Mouse (Mus musculus) intestine, embryonic 16.5 days (tissue): ENCODE results near the gene Ntn1. TPM values are rescaled to one million over a fixed set of nuclear protein-coding genes. Genes with fewer than 3 reads are reported as not detected.
A peak's percentile ranks its signal among the peaks of the same experiment; 100 is the strongest.

Experiments used
- ATAC-seq: fragments of 200-750 bp; cut with Nextera tagmentation; 2 replicates; pipeline ENCODE4 v1.8.0; 2017; ENCODE audit warnings: moderate TSS enrichment, moderate library complexity
- H3K27ac ChIP-seq: fragments of 300-500 bp; sonication (generic); 2 replicates; pipeline ENCODE4 v1.5.1; 2014; ENCODE audit warnings: mild to moderate bottlenecking, low read length
- H3K27me3 ChIP-seq: fragments of 300-500 bp; sonication (generic); replicated peaks from 2 replicates; pipeline ENCODE4 v1.6.1; 2014; ENCODE audit warnings: low read length, control low read depth, mixed read lengths; ENCODE audit not compliant: control insufficient read depth, insufficient read depth
- H3K36me3 ChIP-seq: fragments of 300-500 bp; sonication (generic); 2 replicates; pipeline ENCODE4 v1.6.1; 2014; ENCODE audit warnings: low read length, control low read depth; ENCODE audit not compliant: control insufficient read depth, insufficient read depth
- H3K4me1 ChIP-seq: fragments of 300-500 bp; sonication (generic); 2 replicates; pipeline ENCODE4 v1.6.1; 2014; ENCODE audit warnings: low read length, control low read depth, mixed read lengths; ENCODE audit not compliant: control insufficient read depth, insufficient read depth
- H3K4me2 ChIP-seq: fragments of 300-500 bp; sonication (generic); 2 replicates; pipeline ENCODE4 v1.6.1; 2014; ENCODE audit warnings: low read depth, low read length, control low read depth
- H3K4me3 ChIP-seq: fragments of 300-500 bp; sonication (generic); 2 replicates; pipeline ENCODE4 v1.5.1; 2014; ENCODE audit warnings: mild to moderate bottlenecking, low read length
- H3K9ac ChIP-seq: fragments of 300-500 bp; sonication (generic); 2 replicates; pipeline ENCODE4 v1.6.1; 2014; ENCODE audit warnings: low read depth, low read length
- H3K9me3 ChIP-seq: fragments of 300-500 bp; sonication (generic); 2 replicates; pipeline ENCODE4 v1.6.1; 2016; ENCODE audit warnings: low read length, control low read depth; ENCODE audit not compliant: control insufficient read depth
- WGBS: fragments of 180-500 bp; shearing (Covaris S2); extraction: QIAGEN DNeasy Blood & Tissue Kit; methylation state at CpG from one replicate; pipeline ENCODE4 v1.1.7; 2014; 5-methylcytosine and 5-hydroxymethylcytosine counted together
- polyA plus RNA-seq: library from polyadenylated mRNA; unstranded; fragments of >200 nt; fragmentation: Nextera tagmentation; extraction: Ambion mirVana; gene quantifications from 2 replicates; pipeline ENCODE4 v1.2.1, GENCODE M21; 2015

The Ntn1 gene
- polyA plus RNA-seq, 1 experiment from 2014 or later = 5.6 TPM

GRCm38 (mm10) chr11:68213896-68214295, 186.7 kb downstream of the Ntn1 start:
- Histone ChIP-seq H3K27me3 (no peaks in the 10 kb centered on the region), H3K9me3 (no peaks in the 10 kb centered on the region), H3K4me1 (peaks cover 44% of the 10 kb centered on the region), H3K36me3 (no peaks in the 10 kb centered on the region), H3K9ac (no peak overlapping the region), H3K4me2 (no peak overlapping the region), H3K4me3 (no peak overlapping the region), H3K27ac (no peak overlapping the region)
- ATAC-seq = no peak
- WGBS = 62% methylated on average over 3 of the region's 3 CpGs

- H3K4me3 ChIP-seq = no peak overlapping the region
- H3K9ac ChIP-seq = peak overlapping the region; percentile 12; the same call in 1 of the 2 replicates
- H3K4me2 ChIP-seq = no peak overlapping the region
- H3K4me1 ChIP-seq = peaks cover 50% of the 10 kb centered on the region
- peak; percentile 29; the same call in 1 of the 2 replicates for ATAC-seq
- no peaks in the 10 kb centered on the region for H3K9me3 ChIP-seq
- 31% methylated on average over 8 of the region's 8 CpGs for WGBS
- H3K27me3 ChIP-seq = no peaks in the 10 kb centered on the region
- H3K36me3 ChIP-seq = no peaks in the 10 kb centered on the region
- peak overlapping the region; percentile 39; the same call in 1 of the 2 replicates for H3K27ac ChIP-seq
Observed at GRCm38 (mm10) chr11:68211924-68212578, 188.6 kb downstream of the Ntn1 start.

GRCm38 (mm10) chr11:68210714-68211113, 189.9 kb downstream of the Ntn1 start:
- ATAC-seq = no peak
- H3K4me3 ChIP-seq = no peak overlapping the region
- H3K27ac ChIP-seq = no peak overlapping the region
- H3K36me3 ChIP-seq = no peaks in the 10 kb centered on the region
- 92% methylated on average over 5 of the region's 5 CpGs for whole genome bisulfite sequencing
- H3K4me1 ChIP-seq = peaks cover 43% of the 10 kb centered on the region
- no peaks in the 10 kb centered on the region for H3K9me3 ChIP-seq
- H3K4me2 ChIP-seq = no peak overlapping the region
- no peaks in the 10 kb centered on the region for H3K27me3 ChIP-seq
- H3K9ac ChIP-seq = no peak overlapping the region

GRCm38 (mm10) chr11:68209506-68209905, 191.1 kb downstream of the Ntn1 start:
- no peak for ATAC-seq
- Histone ChIP-seq H3K4me3 (no peak overlapping the region), H3K27ac (peak overlapping the region; percentile 63), H3K4me1 (peaks cover 32% of the 10 kb centered on the region), H3K9me3 (no peaks in the 10 kb centered on the region), H3K27me3 (no peaks in the 10 kb centered on the region), H3K36me3 (no peaks in the 10 kb centered on the region), H3K4me2 (no peak overlapping the region), H3K9ac (no peak overlapping the region)
- WGBS = 80% methylated on average over 4 of the region's 4 CpGs

- Histone ChIP-seq H3K9me3 (no peaks in the 10 kb centered on the region), H3K4me1 (peaks cover 26% of the 10 kb centered on the region), H3K36me3 (no peaks in the 10 kb centered on the region), H3K27ac (peak overlapping the region; percentile 60), H3K4me2 (no peak overlapping the region), H3K4me3 (no peak overlapping the region), H3K27me3 (no peaks in the 10 kb centered on the region), H3K9ac (no peak overlapping the region)
- ATAC-seq = no peak
- WGBS = 77% methylated on average over 1 of the region's 1 CpGs
Observed at GRCm38 (mm10) chr11:68208582-68208981, 192.0 kb downstream of the Ntn1 start.

GRCm38 (mm10) chr11:68208023-68208422, 192.6 kb downstream of the Ntn1 start:
- peak overlapping the region; percentile 60 for H3K27ac ChIP-seq
- no peak overlapping the region for H3K4me3 ChIP-seq
- 63% methylated on average over 2 of the region's 2 CpGs for WGBS

GRCm38 (mm10) chr11:68205572-68206229, 194.9 kb downstream of the Ntn1 start:
- H3K27me3 ChIP-seq = no peaks in the 10 kb centered on the region
- no peak overlapping the region for H3K27ac ChIP-seq
- WGBS = 86% methylated on average over 10 of the region's 10 CpGs
- H3K4me1 ChIP-seq = peaks cover 8% of the 10 kb centered on the region
- H3K9ac ChIP-seq = no peak overlapping the region
- no peak for ATAC-seq
- H3K9me3 ChIP-seq = no peaks in the 10 kb centered on the region
- no peaks in the 10 kb centered on the region for H3K36me3 ChIP-seq
- H3K4me3 ChIP-seq = no peak overlapping the region
- H3K4me2 ChIP-seq = no peak overlapping the region

More at GRCm38 (mm10) chr11:68208023-68208422, 192.6 kb downstream of the Ntn1 start:
- H3K27me3 ChIP-seq = no peaks in the 10 kb centered on the region
- H3K9me3 ChIP-seq = no peaks in the 10 kb centered on the region
- no peaks in the 10 kb centered on the region for H3K36me3 ChIP-seq
- ATAC-seq = no peak
- no peak overlapping the region for H3K4me2 ChIP-seq
- peaks cover 26% of the 10 kb centered on the region for H3K4me1 ChIP-seq
- no peak overlapping the region for H3K9ac ChIP-seq

- no peak for ATAC-seq
- Histone ChIP-seq H3K9me3 (no peaks in the 10 kb centered on the region), H3K9ac (no peak overlapping the region), H3K4me1 (peaks cover 8% of the 10 kb centered on the region), H3K27ac (no peak overlapping the region), H3K27me3 (no peaks in the 10 kb centered on the region), H3K4me2 (no peak overlapping the region), H3K4me3 (no peak overlapping the region), H3K36me3 (no peaks in the 10 kb centered on the region)
- WGBS = 71% methylated on average over 5 of the region's 5 CpGs
Observed at GRCm38 (mm10) chr11:68204407-68204806, 196.2 kb downstream of the Ntn1 start.

GRCm38 (mm10) chr11:68203658-68204315, 196.8 kb downstream of the Ntn1 start:
- Histone ChIP-seq H3K36me3 (no peaks in the 10 kb centered on the region), H3K27me3 (no peaks in the 10 kb centered on the region), H3K27ac (no peak overlapping the region), H3K4me1 (peaks cover 5% of the 10 kb centered on the region), H3K9me3 (no peaks in the 10 kb centered on the region), H3K4me3 (no peak overlapping the region), H3K4me2 (no peak overlapping the region), H3K9ac (no peak overlapping the region)
- no peak for ATAC-seq
- WGBS = 57% methylated on average over 10 of the region's 10 CpGs
